Mouse (Mus musculus) gastrocnemius, postnatal 14 days (tissue): Measurements from ENCODE around the gene Ltbp1. TPM values are rescaled to one million over a fixed set of nuclear protein-coding genes. Genes with fewer than 3 reads are reported as not detected.

Experiments
- DNase-seq: peaks from one replicate; pipeline ENCODE4 v3.0.0; 2021; ENCODE audit warnings: mixed read lengths
- intact Hi-C: fragments of 180-260 bp; cut with DNase I; formaldehyde crosslinking; loops from one replicate; pipeline ENCODE4 v1.15.1; 2025; ENCODE audit warnings: low total_unique reads
- total RNA-seq, 2 experiments: library from RNA; stranded (reverse); gene quantifications; 2 replicates each; pipeline ENCODE4 v1.2.3; 2021

Ltbp1 gene
- total RNA-seq, 2 experiments from 2014 or later = 18.4 to 18.7 TPM

DNA sequence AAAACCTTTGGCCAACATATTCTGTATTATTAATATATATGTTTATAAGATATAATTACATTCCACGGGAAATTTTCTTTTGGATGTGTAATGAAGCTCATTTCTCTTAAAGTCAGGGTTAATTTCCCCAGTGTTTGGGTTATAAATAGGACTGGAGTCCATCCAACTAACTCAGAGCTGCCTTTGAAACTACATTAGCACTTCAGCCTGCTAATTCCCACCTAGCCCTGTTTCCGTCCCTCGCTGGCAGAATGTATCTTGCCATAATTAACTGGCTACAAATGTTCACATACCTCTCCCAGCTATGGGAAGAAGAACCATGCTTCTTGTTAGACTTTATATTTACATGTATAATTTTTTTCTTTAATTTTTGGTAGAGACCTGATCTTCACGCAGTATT lies 311.7 kb downstream of the Ltbp1 start:
- intact Hi-C loops = no loop called here
- DNase-seq = no peak

DNA sequence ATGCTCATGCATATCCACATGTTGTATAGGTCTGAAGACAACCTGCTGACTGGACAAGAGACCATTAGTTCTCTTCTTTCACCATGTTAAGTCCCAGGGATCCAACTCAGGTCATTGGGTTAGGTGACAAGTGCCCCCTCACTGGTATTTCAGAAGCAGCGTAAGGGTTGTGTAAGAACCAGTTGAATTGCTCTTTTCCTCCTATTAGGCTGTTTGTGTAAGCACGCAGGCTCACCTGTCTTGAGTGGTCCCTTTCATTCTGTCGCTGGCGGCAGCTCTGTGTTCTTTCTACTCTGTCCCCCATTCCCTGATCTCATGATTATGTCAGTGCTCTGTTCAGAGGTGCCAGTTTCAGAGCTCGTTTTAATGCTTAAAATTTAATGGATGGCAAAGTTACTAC lies 317.9 kb downstream of the Ltbp1 start:
- intact Hi-C loops = no loop called here
- no peak for DNase-seq

DNA sequence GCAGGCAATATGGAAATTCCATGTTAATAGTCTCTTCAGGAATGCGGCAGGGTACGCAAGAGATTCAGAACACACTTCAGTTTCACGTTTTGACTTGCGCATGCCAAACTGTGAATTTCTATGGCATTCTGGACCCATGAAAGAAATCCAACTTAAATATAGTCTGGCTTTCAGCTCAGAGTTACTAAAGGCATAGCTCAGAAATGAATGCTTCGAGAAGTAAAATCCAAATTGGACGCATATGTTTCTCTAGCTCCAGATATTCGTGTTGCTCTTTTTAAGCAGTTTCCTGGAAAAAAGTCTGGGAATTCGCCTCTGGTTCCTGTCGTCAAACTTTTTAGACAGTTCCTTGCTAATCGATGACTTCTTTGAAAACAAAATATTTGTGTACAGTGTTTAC lies 318.4 kb downstream of the Ltbp1 start:
- intact Hi-C loops = no loop called here
- DNase-seq = no peak

DNA sequence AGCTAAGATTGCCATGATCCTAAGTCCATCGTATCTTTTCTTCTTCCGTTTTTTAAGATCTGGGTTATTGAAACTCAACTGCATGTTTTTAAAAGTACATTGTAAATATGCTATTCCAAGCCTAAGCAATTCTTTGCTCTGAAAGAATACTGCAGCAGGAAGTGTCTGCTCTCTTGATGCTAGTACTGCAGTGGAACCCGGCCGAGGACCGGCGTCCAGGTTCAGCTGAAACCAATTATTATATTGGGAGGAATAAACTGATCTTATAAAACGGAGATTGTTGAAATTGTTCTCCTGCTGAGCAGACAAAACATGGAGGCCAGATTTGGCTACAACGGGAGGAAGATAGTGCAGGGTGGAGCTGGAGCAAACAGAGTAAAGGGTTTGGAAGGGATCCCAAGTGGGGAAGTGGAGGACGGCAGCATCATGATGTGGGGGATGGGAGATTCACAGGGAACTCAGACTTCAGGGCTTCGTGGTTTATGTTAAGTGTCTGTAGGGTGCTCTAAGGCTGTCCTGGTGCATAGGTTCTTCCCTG lies 322.8 kb downstream of the Ltbp1 start:
- no peak for DNase-seq
- intact Hi-C loops = no loop called here

DNA sequence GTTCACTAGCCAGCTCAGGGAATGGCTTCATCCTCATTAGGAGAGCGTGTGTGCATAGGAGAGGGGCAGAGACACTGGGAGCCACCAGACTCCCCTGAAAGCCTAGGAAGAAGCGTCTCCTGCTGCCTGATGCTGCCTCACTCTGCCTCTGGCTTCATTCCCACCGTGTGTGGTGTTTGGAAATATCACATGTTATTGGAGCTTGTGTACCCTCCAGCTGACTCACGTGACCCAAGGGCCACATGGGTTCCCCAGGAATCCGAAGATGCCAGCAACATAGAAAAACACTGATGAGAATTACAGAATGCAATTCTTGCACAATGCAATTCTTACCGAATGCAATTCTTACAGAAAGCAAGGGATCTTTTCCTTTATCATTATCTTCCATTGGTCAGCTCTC lies 325.0 kb downstream of the Ltbp1 start:
- intact Hi-C loops = no loop called here
- DNase-seq = peak; percentile 10

DNA sequence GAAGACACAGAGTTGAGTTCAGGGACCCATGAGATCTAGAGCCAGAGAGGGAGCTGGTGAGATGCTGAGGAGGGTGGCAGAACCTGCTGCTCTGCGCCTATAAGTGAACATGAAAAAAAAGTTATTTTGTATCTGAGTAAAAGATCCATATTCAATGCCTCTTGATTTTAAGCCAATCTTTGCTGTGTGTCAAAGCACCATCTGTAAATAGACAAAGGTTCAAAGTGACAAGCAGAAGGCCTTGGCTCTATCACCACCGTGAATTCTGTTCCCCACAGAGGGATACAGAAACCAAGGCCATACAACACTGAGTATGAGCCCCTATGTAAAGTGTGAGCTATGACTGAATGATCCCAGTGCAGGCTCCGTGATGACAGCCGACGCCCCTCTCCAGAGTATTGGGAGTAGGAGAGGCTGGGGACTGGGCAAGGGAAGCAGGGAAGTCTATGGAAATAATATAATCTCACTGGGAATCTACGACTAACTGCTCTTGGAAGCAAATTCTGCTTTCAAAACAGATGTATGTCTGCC lies 326.1 kb downstream of the Ltbp1 start:
- intact Hi-C loops = no loop called here
- DNase-seq = no peak

DNA sequence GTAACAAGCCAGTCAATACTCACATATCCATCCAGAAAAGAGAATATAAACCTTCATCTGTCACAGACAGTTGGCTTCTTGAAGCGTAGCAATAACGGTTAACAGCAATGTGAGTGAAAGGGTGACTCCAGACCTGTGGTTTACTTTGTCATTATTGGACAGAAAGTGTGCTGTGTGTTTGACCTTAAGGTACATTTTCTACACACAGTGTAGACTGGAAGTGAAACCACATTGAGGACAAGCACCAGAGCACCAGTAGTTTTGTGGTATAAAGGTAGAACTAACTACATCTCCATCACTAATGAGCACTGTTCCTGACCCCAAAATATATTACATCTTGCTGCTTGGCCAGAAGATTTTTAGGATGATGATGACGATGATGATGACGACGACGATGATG lies 326.9 kb downstream of the Ltbp1 start:
- DNase-seq = no peak
- intact Hi-C loops = no loop called here

DNA sequence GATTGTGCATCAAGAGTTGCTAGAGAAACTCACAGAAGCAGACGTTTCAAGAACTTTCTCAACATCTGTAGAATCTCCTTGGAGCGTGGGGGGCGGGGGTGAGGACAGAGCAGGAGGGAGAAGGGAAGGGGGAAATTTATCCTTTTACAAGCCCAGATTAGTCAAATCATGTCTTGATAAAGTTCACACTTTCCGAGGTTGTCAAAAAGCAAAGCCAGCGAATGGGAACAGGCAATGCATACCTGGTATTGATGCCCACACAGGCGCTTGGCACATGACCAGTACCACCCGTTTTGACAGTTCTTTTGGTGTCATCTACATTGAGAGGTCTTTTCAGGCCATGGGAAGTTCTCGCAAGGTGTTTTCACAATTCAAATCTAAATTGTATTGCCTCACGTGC lies 327.6 kb downstream of the Ltbp1 start:
- DNase-seq = no peak
- intact Hi-C loops = no loop called here

DNA sequence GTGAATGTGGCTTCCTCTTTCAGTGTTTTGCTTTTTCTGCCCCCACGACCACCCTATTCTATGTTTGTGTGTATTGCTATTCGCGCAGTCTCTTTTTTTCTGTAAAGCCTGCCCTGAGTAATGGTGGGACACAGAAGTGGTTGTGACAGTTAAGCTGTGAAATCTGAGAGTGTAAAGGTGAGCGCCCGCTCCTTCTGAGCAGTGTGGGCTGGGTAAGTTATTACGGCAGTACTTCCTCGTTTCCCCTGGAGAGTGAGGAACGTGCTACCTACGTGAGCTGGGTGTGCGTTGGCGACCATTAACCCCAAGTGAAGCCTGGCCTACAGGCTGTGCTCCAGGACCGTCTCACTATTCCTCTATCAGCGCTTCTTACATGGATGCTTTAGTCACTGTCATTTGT lies 328.4 kb downstream of the Ltbp1 start:
- DNase-seq = no peak
- intact Hi-C loops = no loop called here

DNA sequence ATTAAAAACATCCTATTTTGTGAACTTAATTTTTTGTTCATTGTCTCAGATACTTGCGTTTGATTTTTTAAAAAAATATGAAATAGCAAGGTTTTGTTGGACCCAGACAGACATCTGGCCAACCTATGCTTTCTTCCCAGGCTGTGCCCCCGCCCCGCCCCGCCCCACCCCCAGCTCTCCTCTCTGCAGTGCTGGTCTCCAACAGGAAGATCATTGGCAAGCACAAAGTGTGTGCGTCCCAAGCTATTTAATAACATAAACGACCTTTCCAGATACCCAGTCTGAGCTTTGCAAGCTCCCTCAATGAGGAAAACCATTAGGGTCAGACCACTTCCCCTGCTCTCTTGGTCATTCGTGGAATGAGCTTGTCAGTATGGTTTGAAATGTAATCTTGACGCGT lies 330.3 kb downstream of the Ltbp1 start:
- no peak for DNase-seq
- intact Hi-C loops = no loop called here

DNA sequence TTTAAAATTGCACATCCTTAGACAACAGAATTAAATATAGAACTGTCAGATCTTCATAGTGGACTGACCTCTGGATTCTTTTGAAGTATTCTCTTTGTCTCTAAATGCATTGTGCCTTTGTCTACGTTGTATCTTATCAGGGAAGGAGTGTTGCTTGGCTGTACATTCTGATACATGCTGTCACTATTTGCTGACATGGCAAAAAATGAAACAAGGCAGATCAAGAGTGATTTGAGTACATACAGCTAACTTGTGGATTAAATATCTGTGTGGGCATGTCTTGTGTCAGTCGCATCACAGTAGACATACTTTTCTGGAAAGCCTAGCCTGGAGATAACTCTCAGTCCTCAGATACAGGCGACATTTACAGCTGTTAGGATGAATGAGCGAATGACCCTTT lies 335.9 kb downstream of the Ltbp1 start:
- DNase-seq = no peak
- intact Hi-C loops = no loop called here

DNA sequence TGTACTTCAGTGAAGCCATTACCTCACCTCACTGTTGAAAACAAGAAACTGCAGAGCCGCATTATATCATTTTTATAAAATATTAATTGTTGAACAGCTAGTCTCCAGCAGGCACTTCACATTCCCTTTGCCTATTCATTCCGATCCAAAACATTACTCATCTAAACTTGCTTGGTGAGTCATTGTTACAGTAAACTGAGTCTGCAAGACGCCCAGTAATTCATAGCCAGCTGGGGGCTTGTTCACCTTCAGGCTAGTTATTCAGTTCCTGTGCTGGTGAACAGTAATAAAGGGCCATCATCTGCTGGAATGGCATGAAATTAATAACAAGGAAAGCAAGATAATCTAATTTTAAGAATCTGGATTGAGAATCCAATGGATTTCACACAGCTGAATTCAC lies 339.7 kb downstream of the Ltbp1 start:
- intact Hi-C loops = no loop called here
- no peak for DNase-seq

DNA sequence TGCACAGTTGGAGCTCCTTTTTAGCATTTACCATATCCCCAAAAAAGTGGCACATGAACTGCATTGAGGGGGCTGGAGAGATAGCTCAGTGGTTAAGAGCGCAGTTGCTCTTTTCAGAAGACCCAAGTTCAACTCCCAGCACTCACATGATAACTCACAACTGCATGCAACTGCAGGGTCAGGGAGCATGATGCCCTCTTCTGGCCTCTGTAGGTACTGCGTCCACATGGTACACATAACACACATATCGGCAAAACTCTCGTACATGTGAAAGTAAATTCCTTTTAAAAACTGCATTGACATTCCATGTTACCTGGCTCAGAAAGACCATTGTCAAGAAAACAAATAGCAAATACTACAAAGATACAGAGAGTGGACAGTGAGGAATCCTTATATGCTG lies 342.0 kb downstream of the Ltbp1 start:
- intact Hi-C loops = no loop called here
- DNase-seq = no peak

DNA sequence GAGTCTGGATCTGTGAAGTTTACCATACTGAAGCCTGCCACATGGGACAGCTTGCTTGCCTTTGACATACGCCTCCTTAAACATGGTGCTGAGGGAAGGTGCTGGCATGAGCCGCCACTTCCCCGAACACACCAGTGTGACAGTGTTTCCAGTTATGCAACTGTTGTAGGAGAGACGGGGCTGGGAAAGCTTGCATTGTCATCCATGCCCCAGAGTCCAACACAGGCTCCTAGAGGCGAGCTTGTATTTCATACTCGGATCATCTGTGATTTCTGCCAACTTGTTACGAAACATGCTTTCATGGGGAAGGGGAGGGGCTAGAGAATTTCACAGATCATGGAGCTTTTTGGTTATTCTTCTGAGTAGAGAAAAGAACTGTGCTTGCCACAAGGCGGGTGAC lies 343.7 kb downstream of the Ltbp1 start:
- intact Hi-C loops = no loop called here
- DNase-seq = peak; percentile 9

DNA sequence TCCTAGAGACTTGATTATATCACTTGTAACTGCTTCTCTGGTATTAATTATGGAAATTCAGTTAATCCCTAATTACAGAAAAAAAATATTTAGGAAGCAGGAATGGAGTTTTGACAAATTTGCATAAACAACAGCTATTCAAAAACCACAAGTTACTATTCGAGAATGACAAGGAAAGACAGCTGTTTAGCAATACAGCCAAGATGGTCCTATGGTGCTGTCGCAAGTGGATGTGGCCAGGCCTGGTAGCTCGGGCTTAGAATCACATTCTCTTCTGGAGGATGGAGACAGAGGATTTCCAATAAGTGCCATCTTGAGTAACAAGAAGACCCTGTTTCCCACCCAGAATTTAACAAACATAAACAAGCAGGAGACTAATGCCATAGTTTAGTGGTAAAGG lies 344.2 kb downstream of the Ltbp1 start:
- DNase-seq = no peak
- intact Hi-C loops = no loop called here

DNA sequence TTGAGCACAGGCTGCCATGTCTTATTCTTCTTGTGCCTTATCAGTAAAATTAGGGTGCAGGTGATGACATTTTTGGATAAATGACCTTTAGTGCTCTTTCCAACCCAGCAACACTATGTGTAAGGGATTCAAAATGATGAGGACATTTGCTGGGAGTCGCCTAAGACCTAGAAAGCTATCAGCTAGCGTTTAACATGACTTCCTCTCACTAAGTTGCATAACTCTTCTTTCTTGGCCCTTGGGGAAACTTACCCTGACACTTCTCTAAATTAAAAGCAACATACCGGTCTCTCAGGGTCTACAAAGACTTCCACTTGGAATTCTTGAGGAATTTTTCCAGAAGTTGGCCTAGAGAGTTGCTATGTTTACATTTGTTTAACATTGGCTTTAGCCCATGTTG lies 348.0 kb downstream of the Ltbp1 start:
- intact Hi-C loops = no loop called here
- DNase-seq = no peak

DNA sequence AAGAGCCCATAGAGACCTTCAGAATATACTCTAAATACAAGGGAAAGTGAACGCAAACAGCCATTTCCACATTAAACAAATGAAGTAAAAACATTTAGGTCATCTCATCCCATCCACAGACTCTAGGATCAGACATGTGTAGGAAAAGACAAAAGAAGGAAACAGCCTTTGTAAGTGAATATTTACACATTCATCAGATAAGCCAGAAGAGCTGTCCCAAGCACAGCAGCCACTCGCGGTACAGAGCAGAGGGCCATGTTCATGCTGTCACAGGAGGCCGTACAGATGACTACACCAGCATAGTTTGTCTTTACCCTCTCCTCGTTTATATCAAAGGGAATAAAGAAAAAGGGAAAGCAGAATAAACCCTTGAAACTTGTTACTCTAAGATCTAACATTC lies 350.1 kb downstream of the Ltbp1 start:
- intact Hi-C loops = no loop called here
- no peak for DNase-seq

DNA sequence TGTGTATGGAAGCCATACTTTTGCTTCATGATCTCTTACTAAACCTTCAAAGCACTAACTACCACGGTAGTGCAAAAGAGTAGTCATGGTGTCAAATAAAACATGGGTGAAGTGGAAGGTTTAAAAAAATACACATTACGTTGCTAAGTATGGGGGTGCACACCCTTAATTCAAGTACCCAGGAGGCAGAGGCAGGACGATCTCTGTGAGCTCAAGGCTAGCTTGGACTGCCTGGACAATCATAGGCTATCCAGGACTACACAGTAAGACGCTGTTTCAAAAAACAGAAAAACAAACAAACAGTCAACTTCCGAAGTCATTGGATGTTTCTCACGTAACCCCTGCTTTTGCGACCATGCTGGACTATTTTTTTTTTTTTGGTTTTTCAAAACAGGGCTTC lies 354.7 kb downstream of the Ltbp1 start:
- DNase-seq = no peak
- intact Hi-C loops = no loop called here

DNA sequence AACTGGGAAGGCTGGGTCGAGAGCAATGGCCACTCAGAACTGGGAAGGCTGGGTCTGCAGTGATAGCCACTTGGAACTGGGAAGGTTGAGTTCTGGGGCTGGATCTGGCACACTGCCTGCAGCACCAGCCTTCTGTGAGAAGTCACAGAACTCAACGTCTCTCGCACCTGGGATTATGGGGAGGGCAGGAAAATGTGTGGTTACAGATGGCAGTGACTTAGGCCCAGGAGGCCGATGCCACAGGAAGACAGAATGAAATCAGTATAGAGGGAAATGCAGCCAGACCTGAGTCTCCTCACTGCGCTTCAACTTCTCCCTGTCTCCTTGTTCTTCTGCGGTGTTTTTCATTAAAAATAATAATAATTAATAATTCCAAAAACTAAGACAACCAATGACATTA lies 361.0 kb downstream of the Ltbp1 start:
- intact Hi-C loops = no loop called here

DNA sequence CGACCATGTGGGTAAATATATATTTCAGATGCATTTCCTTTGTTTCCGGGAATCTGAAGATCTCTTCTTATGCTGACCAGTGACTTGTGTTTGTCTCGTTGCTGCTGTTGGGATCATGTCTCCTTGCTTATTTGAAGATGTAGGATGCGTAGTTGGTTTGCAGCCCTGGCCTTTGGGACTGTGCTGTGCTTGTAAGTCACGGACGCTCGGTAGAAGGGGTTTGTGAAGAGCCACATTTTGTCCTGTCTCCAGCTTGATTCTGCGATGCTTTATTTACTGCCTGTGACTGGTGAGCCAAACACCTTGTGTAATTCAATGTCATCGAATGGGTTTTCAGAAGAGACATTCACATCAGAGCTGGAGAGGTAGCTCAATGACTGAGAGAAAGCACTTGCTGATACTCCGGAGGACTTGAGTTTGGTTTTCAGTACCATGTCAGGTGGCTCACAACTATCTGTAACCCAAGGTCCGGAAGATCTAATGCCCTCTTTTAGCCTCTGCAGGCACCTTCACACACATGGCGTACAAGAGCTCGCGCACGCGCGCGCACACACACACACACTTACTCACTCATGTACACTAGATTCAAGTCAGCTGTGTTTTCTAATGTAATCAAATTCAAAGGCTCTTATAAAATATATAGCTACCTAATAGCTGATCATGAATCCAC lies 362.3 kb downstream of the Ltbp1 start:
- intact Hi-C loops = no loop called here
- DNase-seq = no peak

More for the DNA sequence above, 361.0 kb downstream of the Ltbp1 start:
- DNase-seq = no peak

DNA sequence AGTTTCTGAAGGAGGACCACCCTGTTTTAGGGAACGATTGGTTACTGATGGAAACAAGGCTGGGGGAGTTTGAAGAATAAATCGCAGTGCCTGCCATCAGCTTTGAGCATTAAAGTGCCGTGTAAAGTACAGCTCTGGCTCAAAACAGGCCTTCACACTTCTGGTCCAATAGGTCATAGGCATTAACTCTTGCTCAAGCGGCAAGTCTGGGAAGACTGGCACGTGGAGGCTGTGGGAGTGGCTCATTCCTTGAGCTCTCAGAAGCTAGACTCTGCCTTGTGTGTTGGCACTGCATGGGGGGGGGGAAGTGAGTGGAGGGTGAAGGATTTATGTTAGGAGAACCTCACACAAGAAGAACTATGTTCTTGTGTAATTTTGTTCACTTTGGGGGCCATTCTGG lies 363.2 kb downstream of the Ltbp1 start:
- intact Hi-C loops = no loop called here
- DNase-seq = no peak

DNA sequence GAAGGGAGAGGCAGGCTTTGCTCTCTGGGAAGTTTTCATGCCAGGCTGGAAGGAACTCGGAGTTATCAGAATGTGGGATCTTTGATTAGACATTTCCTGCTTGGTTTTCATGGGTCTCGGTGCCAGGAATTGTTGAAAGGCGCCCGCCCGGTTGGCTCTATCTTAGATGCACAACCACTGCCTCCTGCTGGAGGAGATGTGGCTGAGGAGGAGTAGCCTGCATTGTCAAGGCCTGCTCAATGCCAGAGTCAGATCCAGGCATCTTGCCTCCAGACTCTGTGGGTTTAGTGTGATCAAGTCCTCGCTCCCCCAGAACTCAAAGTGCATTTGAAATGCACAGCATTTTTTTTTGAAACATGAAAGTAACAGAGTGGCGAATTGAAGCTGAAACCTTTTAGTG lies 364.0 kb downstream of the Ltbp1 start:
- intact Hi-C loops = no loop called here

More for the DNA sequence above, 364.0 kb downstream of the Ltbp1 start:
- DNase-seq = peak; percentile 30
